Mouse (Mus musculus) heart, embryonic 15.5 days (tissue): ENCODE data around the gene Adora2a. TPM values are rescaled to one million over a fixed set of nuclear protein-coding genes. Genes with fewer than 3 reads are reported as not detected.
"Not testable (repeated sequence)": the region's sequence is repeated elsewhere in the genome, so short reads cannot be mapped to it uniquely, and the experiment has no call there.

Experiments used
- ATAC-seq: fragments of 200-750 bp; cut with Nextera tagmentation; replicated peaks from 2 replicates; pipeline ENCODE4 v1.8.0; 2017; ENCODE audit warnings: low read depth, moderate TSS enrichment; ENCODE audit not compliant: insufficient number of reproducible peaks, insufficient read depth, low FRiP score
- H3K27ac ChIP-seq: fragments of 300-500 bp; sonication (generic); 2 replicates; pipeline ENCODE4 v1.5.1; 2015; ENCODE audit warnings: mild to moderate bottlenecking, inconsistent platforms
- H3K27me3 ChIP-seq: fragments of 300-500 bp; sonication (generic); 2 replicates; pipeline ENCODE4 v1.6.1; 2015; ENCODE audit warnings: inconsistent platforms
- H3K36me3 ChIP-seq: fragments of 300-500 bp; sonication (generic); 2 replicates; pipeline ENCODE4 v1.6.1; 2015; ENCODE audit warnings: mild to moderate bottlenecking, inconsistent platforms
- H3K4me1 ChIP-seq: fragments of 300-500 bp; sonication (generic); replicated peaks from 2 replicates; pipeline ENCODE4 v1.6.1; 2015; ENCODE audit warnings: inconsistent platforms
- H3K4me2 ChIP-seq: fragments of 300-500 bp; sonication (generic); 2 replicates; pipeline ENCODE4 v1.6.1; 2015; ENCODE audit warnings: inconsistent platforms, mild to moderate bottlenecking, moderate library complexity
- H3K4me3 ChIP-seq: fragments of 300-500 bp; sonication (generic); 2 replicates; pipeline ENCODE4 v1.5.1; 2015; ENCODE audit warnings: mild to moderate bottlenecking, inconsistent platforms
- H3K9ac ChIP-seq: fragments of 300-500 bp; sonication (generic); 2 replicates; pipeline ENCODE4 v1.6.1; 2015; ENCODE audit warnings: mild to moderate bottlenecking, inconsistent platforms
- H3K9me3 ChIP-seq: fragments of 300-500 bp; sonication (generic); replicated peaks from 2 replicates; pipeline ENCODE4 v1.6.1; 2016; ENCODE audit warnings: inconsistent platforms
- whole genome bisulfite sequencing: fragments of 180-500 bp; shearing (Covaris S2); methylation state at CpG from one replicate; pipeline ENCODE4 v1.1.7; 2015; ENCODE audit warnings: mixed read lengths; 5-methylcytosine and 5-hydroxymethylcytosine counted together
- polyA plus RNA-seq: library from polyadenylated mRNA; unstranded; fragments of >200 nt; fragmentation: Nextera tagmentation; extraction: Ambion mirVana; gene quantifications from 2 replicates; pipeline ENCODE4 v1.2.1, GENCODE M21; 2015

The Adora2a gene
- polyA plus RNA-seq, 1 experiment from 2014 or later: 5.7 TPM

DNA sequence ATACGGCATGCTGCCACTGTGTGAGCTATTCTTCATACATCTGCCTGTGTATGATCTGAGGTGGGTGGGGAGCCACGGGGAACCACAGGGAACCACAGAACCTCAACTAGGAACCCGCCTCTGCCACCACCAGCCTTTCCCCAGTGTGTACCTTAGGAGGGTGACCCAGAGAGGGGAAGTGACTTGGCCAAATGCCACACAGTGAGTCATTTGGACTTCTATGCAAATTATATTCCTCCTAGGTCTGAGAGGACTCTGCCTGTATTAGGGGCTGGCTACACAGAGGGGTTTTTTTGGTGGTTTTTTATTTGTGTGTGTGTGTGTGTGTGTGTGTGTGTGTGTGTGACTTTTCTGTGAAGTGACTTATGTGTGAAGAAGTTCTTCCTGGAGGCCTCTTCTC lies 9.9 kb downstream of the Adora2a start:
- no peaks in the 10 kb centered on the region for H3K9me3 ChIP-seq
- no peak overlapping the region for H3K9ac ChIP-seq
- peak; percentile 67; the same call in 1 of the 2 replicates for ATAC-seq
- H3K4me1 ChIP-seq: peaks cover 17% of the 10 kb centered on the region
- no peak overlapping the region for H3K27ac ChIP-seq
- H3K4me3 ChIP-seq: no peak overlapping the region
- H3K27me3 ChIP-seq: no peaks in the 10 kb centered on the region
- no peak overlapping the region for H3K4me2 ChIP-seq
- WGBS: 55% methylated on average over 3 of the region's 3 CpGs
- H3K36me3 ChIP-seq: no peaks in the 10 kb centered on the region

DNA sequence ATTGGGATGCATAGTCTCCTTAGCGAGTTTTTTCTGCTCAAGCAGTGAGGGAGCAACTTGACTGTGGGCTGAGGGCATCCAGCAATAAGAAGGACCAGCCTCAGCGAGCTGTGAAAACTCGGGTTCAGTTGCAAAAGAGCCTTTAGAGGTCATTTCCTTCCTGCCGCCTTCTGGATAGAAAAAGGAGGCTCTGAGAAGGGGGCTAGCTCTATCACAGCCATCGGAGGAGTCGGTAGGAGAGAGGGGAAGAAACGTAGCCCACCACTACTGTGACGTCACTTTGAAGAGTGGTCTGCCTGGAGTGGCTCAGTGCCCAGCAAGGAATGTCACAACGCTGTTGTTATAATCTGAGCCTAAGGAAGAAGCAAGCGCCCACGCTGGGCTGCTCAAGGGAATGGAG lies 10.4 kb downstream of the Adora2a start:
- H3K36me3 ChIP-seq: no peaks in the 10 kb centered on the region
- H3K9ac ChIP-seq: no peak overlapping the region
- no peak overlapping the region for H3K27ac ChIP-seq
- H3K9me3 ChIP-seq: no peaks in the 10 kb centered on the region
- WGBS: 53% methylated on average over 11 of the region's 11 CpGs
- no peak; the same call in 1 of the 2 replicates for ATAC-seq
- no peaks in the 10 kb centered on the region for H3K27me3 ChIP-seq
- H3K4me1 ChIP-seq: peaks cover 17% of the 10 kb centered on the region
- no peak overlapping the region for H3K4me3 ChIP-seq
- H3K4me2 ChIP-seq: no peak overlapping the region

DNA sequence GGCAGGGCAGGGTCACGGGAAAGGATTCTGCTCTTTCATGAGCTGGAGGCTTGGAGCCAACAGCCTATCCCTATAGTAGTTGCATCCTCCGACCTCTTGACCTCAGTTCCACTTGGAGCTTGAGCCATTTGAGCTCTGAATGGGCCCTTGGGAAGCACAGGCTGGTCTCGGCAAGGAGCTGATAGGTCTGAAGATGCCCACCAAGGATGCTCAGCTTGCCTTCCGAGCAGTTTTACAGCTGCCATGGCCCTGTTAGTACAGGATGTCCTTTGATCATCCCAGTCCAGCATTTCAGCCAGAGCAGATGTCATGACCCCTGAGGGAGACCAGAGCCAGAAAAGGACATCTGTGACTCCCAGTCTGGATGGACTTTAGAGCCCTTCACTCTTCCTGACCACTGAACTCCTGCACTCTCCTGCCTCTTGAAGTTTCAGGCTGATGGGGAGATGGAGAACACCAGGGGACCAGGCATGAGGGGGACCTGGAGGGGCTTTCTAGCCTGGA lies 11.6 kb downstream of the Adora2a start:
- H3K9me3 ChIP-seq: no peaks in the 10 kb centered on the region

DNA sequence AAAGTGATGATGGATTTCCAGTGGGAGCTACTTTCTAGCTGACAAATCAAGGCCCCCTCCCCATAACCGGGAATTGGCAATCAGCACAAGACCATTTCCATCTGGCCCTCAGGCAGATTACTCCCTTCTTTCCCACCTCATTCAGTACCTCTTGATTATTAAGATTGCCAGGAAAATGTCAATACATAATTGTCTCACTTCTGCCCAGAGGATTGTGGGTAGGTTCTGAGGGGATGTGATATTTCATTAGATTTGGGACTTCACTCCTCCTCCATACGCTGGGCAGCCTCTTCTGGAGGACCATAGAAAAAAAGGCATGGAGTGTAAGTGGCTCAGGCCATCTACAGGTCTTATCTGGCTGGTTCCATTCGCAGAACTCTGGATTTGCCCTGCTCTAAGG lies 15.6 kb downstream of the Adora2a start:
- no peak for ATAC-seq
- no peak overlapping the region for H3K4me3 ChIP-seq
- no peak overlapping the region for H3K27ac ChIP-seq
- H3K9me3 ChIP-seq: no peaks in the 10 kb centered on the region
- WGBS: 80% methylated on average over 3 of the region's 3 CpGs
- no peak overlapping the region for H3K9ac ChIP-seq
- no peak overlapping the region for H3K4me2 ChIP-seq
- H3K4me1 ChIP-seq: peaks cover 18% of the 10 kb centered on the region; the same call in 1 of the 2 replicates
- no peaks in the 10 kb centered on the region for H3K27me3 ChIP-seq
- no peaks in the 10 kb centered on the region for H3K36me3 ChIP-seq

More for the DNA sequence above, 11.6 kb downstream of the Adora2a start:
- H3K4me2 ChIP-seq: no peak overlapping the region
- WGBS: 75% methylated on average over 4 of the region's 4 CpGs
- H3K27ac ChIP-seq: no peak overlapping the region
- no peak overlapping the region for H3K9ac ChIP-seq
- H3K36me3 ChIP-seq: no peaks in the 10 kb centered on the region
- H3K4me3 ChIP-seq: no peak overlapping the region
- ATAC-seq: no peak
- peaks cover 15% of the 10 kb centered on the region for H3K4me1 ChIP-seq
- H3K27me3 ChIP-seq: no peaks in the 10 kb centered on the region

DNA sequence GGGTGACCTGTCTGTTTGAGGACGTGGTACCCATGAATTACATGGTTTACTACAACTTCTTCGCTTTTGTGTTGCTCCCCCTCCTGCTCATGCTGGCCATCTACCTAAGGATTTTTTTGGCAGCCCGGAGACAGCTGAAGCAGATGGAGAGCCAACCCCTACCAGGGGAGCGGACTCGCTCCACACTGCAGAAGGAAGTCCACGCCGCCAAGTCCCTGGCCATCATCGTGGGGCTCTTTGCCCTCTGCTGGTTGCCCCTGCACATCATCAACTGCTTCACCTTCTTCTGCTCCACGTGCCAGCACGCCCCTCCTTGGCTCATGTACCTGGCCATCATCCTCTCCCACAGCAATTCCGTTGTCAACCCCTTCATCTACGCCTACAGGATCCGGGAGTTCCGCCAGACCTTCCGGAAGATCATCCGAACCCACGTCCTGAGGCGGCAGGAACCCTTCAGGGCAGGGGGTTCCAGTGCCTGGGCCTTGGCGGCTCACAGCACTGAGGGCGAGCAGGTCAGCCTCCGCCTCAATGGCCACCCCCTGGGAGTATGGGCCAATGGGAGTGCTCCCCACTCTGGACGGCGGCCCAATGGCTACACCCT lies 16.6 kb downstream of the Adora2a start:
- ATAC-seq: no peak

DNA sequence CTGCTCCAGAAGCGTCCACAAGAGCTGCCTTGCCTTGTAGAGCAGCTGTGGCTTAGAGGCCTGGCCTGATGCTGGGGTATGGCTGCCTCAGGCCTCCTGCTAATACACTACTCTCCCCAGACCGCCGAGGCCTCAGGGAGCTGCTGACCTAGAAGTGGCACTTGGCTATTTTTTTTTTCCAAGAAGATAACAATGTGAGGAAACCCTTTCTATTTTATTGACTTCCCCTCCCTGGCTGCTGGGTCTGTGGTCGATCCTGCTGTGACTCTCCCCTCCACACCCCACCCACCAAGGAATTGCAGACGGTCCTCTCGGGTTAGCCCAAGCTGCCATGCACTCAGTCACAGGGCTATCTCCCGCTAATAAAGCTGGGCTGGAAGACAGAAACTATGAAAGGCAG lies 17.5 kb downstream of the Adora2a start:
- no peaks in the 10 kb centered on the region for H3K27me3 ChIP-seq
- 43% methylated on average over 7 of the region's 7 CpGs for WGBS
- no peaks in the 10 kb centered on the region for H3K36me3 ChIP-seq
- no peaks in the 10 kb centered on the region for H3K9me3 ChIP-seq
- ATAC-seq: 0 out of 2 replicates have a peak, but pooled peaks have one; percentile 32
- no peak overlapping the region for H3K27ac ChIP-seq
- no peak overlapping the region for H3K9ac ChIP-seq
- peaks cover 11% of the 10 kb centered on the region; the same call in 1 of the 2 replicates for H3K4me1 ChIP-seq
- no peak overlapping the region for H3K4me3 ChIP-seq
- no peak overlapping the region for H3K4me2 ChIP-seq

More for the DNA sequence above, 16.6 kb downstream of the Adora2a start:
- no peaks in the 10 kb centered on the region for H3K9me3 ChIP-seq
- WGBS: 88% methylated on average over 23 of the region's 23 CpGs
- H3K4me2 ChIP-seq: no peak overlapping the region
- no peak overlapping the region for H3K9ac ChIP-seq
- no peaks in the 10 kb centered on the region for H3K36me3 ChIP-seq
- H3K27ac ChIP-seq: no peak overlapping the region
- peaks cover 11% of the 10 kb centered on the region; the same call in 1 of the 2 replicates for H3K4me1 ChIP-seq
- H3K27me3 ChIP-seq: no peaks in the 10 kb centered on the region
- no peak overlapping the region for H3K4me3 ChIP-seq

DNA sequence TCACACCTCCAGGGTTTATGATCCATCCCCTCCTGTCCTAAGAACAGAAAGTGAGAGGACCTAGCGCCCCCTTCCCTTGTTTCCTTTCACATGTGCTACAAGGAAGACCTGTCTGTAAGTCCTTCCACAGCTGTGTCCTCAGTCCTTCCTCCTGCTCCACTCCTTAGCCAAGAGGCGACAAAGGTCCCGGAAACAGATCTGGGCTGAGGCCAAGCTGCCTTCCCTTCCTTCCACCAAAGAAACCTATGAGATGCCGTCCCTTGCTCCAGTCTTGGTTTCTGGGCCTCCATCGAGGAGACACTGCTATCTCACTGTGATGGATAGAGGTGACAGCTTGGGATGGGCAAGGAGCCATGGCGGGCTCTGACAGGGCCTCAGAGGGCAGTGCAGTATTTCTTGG lies 18.4 kb downstream of the Adora2a start:
- Histone ChIP-seq H3K4me2 (no peak overlapping the region), H3K9me3 (no peaks in the 10 kb centered on the region), H3K36me3 (no peaks in the 10 kb centered on the region), H3K27ac (no peak overlapping the region), H3K27me3 (no peaks in the 10 kb centered on the region), H3K4me3 (no peak overlapping the region), H3K9ac (no peak overlapping the region), H3K4me1 (peaks cover 11% of the 10 kb centered on the region; the same call in 1 of the 2 replicates)
- 71% methylated on average over 6 of the region's 6 CpGs for WGBS
- no peak for ATAC-seq

DNA sequence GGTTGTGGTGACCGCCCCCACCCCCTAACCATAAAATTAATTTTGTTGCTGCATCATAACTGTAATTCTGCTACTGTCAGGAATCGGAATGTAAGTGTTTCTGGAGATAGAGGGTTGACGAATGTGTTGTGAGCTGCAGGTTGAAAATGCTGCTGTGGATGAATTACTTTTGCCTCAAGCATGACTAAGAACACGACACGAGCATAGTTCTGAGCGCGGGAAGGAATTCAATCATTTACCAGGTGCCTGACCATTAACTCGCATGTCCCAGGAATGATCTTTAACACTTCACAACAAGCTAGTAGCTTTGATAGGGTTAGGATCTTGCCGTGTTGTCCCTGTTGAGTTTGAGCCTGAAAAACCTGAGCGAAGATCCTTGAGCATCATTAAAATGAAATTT lies 20.6 kb downstream of the Adora2a start:
- WGBS: 82% methylated on average over 10 of the region's 10 CpGs
- Histone ChIP-seq H3K36me3 (no peaks in the 10 kb centered on the region), H3K4me2 (no peak overlapping the region), H3K9ac (no peak overlapping the region), H3K4me3 (no peak overlapping the region), H3K27me3 (no peaks in the 10 kb centered on the region), H3K27ac (no peak overlapping the region), H3K9me3 (no peaks in the 10 kb centered on the region), H3K4me1 (peaks cover 11% of the 10 kb centered on the region; the same call in 1 of the 2 replicates)
- ATAC-seq: no peak

DNA sequence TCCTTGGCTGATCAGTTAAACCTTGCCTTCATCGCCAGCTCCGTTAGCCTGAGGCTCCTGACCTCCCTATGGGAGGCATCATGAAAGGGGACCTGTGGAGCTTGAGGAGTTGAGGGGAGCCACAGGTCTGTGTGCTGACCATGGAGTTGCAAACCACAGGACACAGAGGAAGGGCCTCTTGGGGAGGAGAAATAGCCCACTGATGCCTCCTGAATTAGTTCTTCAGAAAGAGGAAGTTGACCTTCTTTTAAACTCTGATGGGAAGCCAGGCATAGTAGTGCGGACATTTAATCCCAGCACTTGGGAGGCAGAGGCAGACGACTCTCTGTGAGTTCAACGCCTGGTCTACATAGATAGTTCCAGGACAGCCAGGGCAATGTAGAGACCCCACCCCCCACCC lies 22.2 kb downstream of the Adora2a start:
- no peak overlapping the region for H3K27ac ChIP-seq
- no peaks in the 10 kb centered on the region for H3K9me3 ChIP-seq
- H3K36me3 ChIP-seq: no peaks in the 10 kb centered on the region
- H3K27me3 ChIP-seq: no peaks in the 10 kb centered on the region
- WGBS: 68% methylated on average over 5 of the region's 5 CpGs
- H3K4me3 ChIP-seq: no peak overlapping the region
- ATAC-seq: no peak
- peaks cover 6% of the 10 kb centered on the region; the same call in 1 of the 2 replicates for H3K4me1 ChIP-seq
- H3K4me2 ChIP-seq: no peak overlapping the region
- H3K9ac ChIP-seq: no peak overlapping the region

DNA sequence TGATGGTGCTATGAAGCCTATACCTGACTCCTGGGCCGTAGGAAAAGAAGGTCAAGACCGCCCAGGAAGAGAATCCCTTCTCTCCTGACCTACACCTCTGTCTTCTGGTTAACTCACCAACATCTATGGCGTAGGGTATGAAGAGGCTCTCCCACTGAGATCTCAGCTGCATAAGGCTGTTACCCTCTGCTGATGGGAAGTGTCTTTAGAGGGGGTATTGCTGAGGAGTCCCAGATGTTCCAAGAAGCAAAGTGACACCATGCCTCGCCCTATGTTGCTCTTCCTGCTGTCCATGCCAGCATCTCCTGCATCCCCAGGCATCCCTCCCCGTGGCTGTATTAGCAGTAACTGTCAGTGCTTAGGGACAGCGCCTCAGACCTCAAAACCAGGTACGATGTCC lies 22.7 kb downstream of the Adora2a start:
- 77% methylated on average over 7 of the region's 7 CpGs for WGBS
- Histone ChIP-seq H3K36me3 (no peaks in the 10 kb centered on the region), H3K27ac (no peak overlapping the region), H3K9me3 (no peaks in the 10 kb centered on the region), H3K4me3 (no peak overlapping the region), H3K4me2 (no peak overlapping the region), H3K4me1 (peaks cover 5% of the 10 kb centered on the region), H3K9ac (no peak overlapping the region), H3K27me3 (no peaks in the 10 kb centered on the region)
- no peak for ATAC-seq

DNA sequence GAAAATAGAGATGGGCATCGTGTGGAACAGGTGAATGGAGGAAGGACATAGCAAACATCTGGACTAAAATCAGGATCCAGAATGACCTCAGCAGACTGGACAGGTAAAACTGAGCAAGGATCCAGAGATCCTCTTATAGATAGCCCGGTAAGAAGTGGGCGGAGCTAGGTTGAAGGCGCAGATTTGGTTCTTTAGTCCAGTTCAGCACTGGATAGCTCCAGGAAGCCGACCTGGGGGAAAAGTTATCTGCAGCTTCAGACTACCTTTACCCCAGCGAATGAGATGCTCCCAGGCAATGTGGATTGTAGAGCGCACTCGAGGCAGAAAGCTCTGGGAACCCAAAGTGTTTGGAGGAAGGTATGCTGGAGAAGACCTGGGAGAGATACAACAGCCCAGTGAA lies 25.3 kb downstream of the Adora2a start:
- no peak for ATAC-seq
- Histone ChIP-seq H3K27me3 (no peaks in the 10 kb centered on the region), H3K36me3 (no peaks in the 10 kb centered on the region; the same call in 1 of the 2 replicates), H3K27ac (no peak overlapping the region), H3K4me1 (peaks cover 9% of the 10 kb centered on the region), H3K4me3 (no peak overlapping the region), H3K9ac (no peak overlapping the region), H3K9me3 (no peaks in the 10 kb centered on the region; the same call in 1 of the 2 replicates), H3K4me2 (no peak overlapping the region)
- WGBS: 37% methylated on average over 8 of the region's 8 CpGs

DNA sequence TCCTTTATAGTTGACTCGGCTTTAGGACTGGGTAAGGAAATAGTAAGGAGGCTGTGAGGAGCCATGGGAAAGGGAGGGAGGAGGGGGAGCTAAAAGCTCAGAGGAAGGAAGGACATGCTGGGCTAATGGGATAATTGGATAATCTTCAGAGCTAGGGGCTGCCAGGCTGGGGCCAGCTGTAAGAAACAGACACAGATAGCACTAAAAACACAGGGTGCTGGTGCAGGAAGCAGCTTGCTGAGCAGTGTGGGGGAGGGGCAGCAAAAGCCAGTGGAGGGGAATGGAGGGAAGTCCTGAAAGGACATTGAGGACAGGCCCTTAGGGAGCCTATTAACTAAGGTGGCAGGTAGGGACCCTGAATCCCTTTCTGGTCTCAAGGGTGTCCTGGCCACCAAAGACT lies 27.9 kb downstream of the Adora2a start:
- peak overlapping the region; percentile 54; the same call in 1 of the 2 replicates for H3K27ac ChIP-seq
- ATAC-seq: peak; percentile 67; the same call in 1 of the 2 replicates
- H3K4me3 ChIP-seq, H3K36me3 ChIP-seq, H3K4me2 ChIP-seq, H3K9ac ChIP-seq, H3K4me1 ChIP-seq, H3K27me3 ChIP-seq, H3K9me3 ChIP-seq: not testable (repeated sequence)
- 52% methylated on average over 1 of the region's 1 CpGs for whole genome bisulfite sequencing
